Mouse (Mus musculus) WW6 (cell line): ENCODE measurements around the gene L3mbtl3.
A peak's percentile ranks its signal among the peaks of the same experiment; 100 is the strongest.

ENCODE experiments used
- DNase-seq: peaks from one replicate; pipeline ENCODE4 v3.0.0-alpha.2; 2013; ENCODE audit warnings: low read depth, low spot score

L3mbtl3 gene

GRCm38 (mm10) chr10:26337896-26338503 lies 37.8 kb downstream of the L3mbtl3 start:
- no peak for DNase-seq

GRCm38 (mm10) chr10:26333966-26334365 lies 41.8 kb downstream of the L3mbtl3 start:
- DNase-seq = peak; percentile 22

GRCm38 (mm10) chr10:26332781-26333180 lies 43.0 kb downstream of the L3mbtl3 start:
- no peak for DNase-seq

- no peak for DNase-seq
These were observed 46.9 kb downstream of the L3mbtl3 start for GRCm38 (mm10) chr10:26328843-26329242.

- DNase-seq = no peak
These were observed 47.9 kb downstream of the L3mbtl3 start for GRCm38 (mm10) chr10:26327691-26328542.

- DNase-seq = no peak
These were observed 48.5 kb downstream of the L3mbtl3 start for GRCm38 (mm10) chr10:26327291-26327690.

GRCm38 (mm10) chr10:26325320-26325719 lies 50.5 kb downstream of the L3mbtl3 start:
- no peak for DNase-seq

- DNase-seq = no peak
These were observed 53.3 kb downstream of the L3mbtl3 start for GRCm38 (mm10) chr10:26322344-26323051.

- no peak for DNase-seq
These were observed 55.1 kb downstream of the L3mbtl3 start for GRCm38 (mm10) chr10:26320679-26321078.

- no peak for DNase-seq
These were observed 61.4 kb downstream of the L3mbtl3 start for GRCm38 (mm10) chr10:26314327-26314726.

GRCm38 (mm10) chr10:26303485-26303884 lies 72.3 kb downstream of the L3mbtl3 start:
- no peak for DNase-seq

- no peak for DNase-seq
These were observed 73.4 kb downstream of the L3mbtl3 start for GRCm38 (mm10) chr10:26302336-26302735.

- DNase-seq = no peak
These were observed 78.1 kb downstream of the L3mbtl3 start for GRCm38 (mm10) chr10:26297626-26298025.

- no peak for DNase-seq
These were observed 78.6 kb downstream of the L3mbtl3 start for GRCm38 (mm10) chr10:26297200-26297599.

GRCm38 (mm10) chr10:26287136-26287535 lies 88.6 kb downstream of the L3mbtl3 start:
- no peak for DNase-seq

GRCm38 (mm10) chr10:26280009-26280408 lies 95.8 kb downstream of the L3mbtl3 start:
- DNase-seq = no peak

GRCm38 (mm10) chr10:26275414-26275813 lies 100.4 kb downstream of the L3mbtl3 start:
- DNase-seq = no peak

- DNase-seq = no peak
These were observed 111.9 kb downstream of the L3mbtl3 start for GRCm38 (mm10) chr10:26263744-26264459.

GRCm38 (mm10) chr10:26259908-26260307 lies 115.9 kb downstream of the L3mbtl3 start:
- DNase-seq = no peak

- DNase-seq = no peak
These were observed 126.2 kb downstream of the L3mbtl3 start for GRCm38 (mm10) chr10:26249426-26250165.

GRCm38 (mm10) chr10:26244466-26244865 lies 131.3 kb downstream of the L3mbtl3 start:
- DNase-seq = no peak
